Mouse (Mus musculus): ENCODE results near the gene Dpf1. TPM values are rescaled to one million over a fixed set of nuclear protein-coding genes. Genes with fewer than 3 reads are reported as not detected.

The Dpf1 gene
- total and polyA plus RNA-seq, 3 experiments = 1.5 to 3.3 (median 3.1) TPM

DNA sequence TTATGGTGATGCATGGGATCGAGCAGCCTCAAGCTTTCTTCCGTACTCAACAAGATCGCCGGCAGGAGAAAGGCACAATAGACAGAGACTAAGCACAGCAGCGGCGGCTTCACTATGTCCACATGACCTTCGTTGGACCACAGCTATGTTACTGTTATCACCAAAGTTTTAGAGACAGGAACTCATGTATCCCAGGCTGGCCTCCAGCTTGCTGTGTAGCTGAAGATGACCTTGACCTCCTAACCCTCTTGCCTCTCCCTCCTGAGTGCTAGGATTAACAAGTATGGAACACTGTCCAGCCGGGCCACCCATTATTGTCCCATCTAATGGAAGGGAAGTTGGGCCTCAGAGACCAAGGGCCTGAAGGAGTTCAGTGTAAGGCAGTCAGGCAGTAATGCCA is 37.1 kb downstream of the Dpf1 start:
- DNase-seq = no peak

DNA sequence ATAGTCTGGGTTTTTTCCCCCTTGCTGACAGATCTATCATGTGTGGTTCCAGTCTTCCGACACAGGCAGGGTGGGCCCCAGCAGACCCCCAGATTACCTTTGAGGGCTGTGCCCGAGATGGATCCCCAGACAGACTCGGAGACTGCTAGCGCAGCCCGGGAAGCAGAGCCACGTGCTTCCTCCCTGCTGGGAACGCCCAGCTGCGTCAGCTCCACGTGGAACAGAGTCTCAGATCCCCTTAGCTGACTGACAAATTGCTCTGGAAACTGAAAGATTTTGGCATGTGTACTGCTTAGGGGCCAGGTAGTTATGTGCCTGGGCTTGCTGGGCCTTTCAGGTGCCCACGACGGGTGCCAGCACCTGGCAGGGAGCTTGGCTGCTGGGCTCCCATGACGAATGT is 38.0 kb downstream of the Dpf1 start:
- no peak for DNase-seq

- no peak for DNase-seq
Measured at GRCm38 (mm10) chr7:29342489-29343092, 38.8 kb downstream of the Dpf1 start.

- no peak for DNase-seq
Measured at GRCm38 (mm10) chr7:29343746-29344145, 40.0 kb downstream of the Dpf1 start.

DNA sequence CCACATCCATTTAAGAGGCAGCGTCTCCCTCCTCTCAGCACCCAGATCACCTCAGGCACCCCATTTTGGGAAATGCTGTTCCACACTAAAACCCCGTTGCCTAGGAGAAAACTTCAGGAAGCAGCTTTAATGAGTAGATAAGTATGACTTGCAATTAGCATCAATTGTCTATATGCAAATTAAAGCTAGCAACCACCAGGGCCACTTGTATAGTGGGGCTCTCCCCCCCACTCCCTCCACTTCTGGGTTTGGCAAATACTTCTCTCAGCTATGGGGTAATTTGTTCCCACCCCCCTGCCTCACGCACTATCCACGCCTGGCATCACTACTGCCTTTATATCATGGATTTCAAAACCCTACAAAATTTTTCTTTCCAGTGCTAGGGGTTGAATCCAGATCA is 41.8 kb downstream of the Dpf1 start:
- no peak for DNase-seq

- no peak for DNase-seq
Measured at GRCm38 (mm10) chr7:29346212-29346611, 42.5 kb downstream of the Dpf1 start.

DNA sequence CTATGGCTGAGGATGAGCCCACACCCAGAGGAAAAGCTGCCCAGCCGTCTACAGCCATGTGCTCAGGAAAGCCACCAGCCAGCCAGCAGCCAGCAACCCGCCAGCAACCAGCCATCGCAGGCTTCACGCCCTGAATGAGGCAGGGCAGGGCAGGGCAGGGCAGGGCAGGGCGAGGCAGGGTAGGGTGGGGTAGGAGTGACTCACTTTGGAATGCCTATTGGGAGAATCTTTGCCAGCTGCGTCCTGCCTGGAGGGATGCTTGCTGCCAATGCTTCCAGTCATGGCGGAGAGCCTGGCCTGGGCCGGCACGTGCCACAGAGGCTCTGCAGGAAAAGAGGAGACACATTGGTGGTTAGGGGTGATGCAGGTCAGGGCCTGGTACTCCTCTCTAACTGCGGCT is 46.7 kb downstream of the Dpf1 start:
- peak; percentile 38 for DNase-seq

DNA sequence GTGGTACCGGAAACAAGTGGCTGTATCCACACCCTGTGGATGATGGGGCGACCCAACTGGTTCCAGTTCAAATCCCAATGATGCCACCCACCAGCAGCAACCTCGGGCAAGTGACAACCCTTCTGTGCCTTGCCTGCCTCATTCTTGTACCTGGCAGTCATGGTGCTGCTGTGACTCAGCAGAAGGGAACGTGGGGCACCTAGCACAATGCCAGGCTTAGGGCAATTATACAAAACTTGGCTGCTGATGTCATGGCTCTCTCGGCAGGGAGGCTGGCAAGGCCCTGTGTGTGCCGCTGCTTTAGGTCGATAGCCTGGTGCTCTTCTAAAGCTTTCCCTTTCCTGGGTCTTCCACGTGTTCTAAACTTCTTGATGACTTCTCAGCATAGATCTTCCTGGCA is 48.5 kb downstream of the Dpf1 start:
- DNase-seq = no peak

DNA sequence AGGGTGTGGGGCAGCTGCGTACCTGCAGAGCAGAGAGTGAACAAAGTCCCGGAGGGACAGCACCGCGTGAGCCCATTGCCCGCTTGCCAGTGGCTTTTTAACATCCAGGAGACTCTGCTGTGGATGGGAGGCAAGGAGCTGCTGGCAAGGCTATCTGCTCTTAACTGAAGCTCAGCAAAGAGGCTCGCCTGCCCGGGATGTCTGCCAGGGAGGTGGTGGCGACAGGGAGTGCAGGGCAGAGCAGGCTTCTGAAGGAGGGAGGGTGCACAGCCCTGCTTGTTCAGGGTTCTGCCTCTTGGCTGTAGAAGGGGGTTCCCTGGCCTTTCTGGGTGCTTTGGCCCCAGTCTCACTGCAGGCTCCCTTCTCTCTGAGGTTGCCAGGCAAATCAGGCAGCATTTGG is 50.4 kb downstream of the Dpf1 start:
- peak; percentile 88 for DNase-seq

DNA sequence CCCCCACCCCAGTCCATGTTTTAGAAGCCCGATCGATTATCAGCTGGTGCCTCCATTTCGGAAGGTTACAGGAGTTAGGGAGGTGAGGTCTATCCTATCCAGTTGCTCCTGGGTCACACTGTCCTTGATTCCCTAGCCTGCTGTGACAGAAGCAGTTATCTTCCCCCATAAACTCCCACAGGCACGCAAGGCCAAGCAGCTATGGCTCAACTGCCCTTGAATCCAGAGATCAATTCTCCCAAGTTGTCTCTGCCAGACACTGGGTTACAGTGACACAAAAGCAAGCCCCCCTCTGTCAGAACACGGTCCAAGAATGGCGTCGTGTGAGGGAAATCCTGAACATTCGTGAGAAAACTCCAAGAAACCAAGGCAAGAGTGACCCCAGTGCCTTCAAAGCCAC is 51.7 kb downstream of the Dpf1 start:
- DNase-seq = peak; percentile 77

DNA sequence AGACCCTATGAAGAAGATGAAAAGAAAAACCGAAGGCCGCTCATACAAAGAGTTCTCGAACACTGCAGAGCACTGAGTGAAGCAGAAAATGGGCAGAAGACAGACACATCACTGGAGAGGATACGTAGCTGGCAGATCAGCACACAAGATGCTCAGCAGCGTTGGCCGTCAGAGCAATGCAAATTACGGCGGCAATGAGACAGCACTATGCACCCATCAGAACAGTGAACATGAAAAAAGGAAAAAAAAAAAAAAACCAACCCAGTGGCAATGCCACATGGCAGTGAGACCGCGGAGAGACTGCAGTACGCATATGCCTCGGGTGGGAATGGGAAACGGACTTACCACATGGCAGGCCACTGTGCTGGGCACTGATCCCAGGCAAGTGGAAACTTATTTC is 57.7 kb downstream of the Dpf1 start:
- DNase-seq = no peak

- peak; percentile 83 for DNase-seq
Measured at GRCm38 (mm10) chr7:29364052-29364451, 60.3 kb downstream of the Dpf1 start.

- DNase-seq = no peak
Measured at GRCm38 (mm10) chr7:29367166-29368003, 63.6 kb downstream of the Dpf1 start.

Other genes with a start within 250 kb of the Dpf1 start
- gene Ryr1, start 178.8 kb upstream of the Dpf1 start, total RNA-seq (2021) = under 1 TPM; 0.12 to 0.14 TPM
- 0.10 TPM in 1 of 2 replicates, not detected in the other for gene Ryr1, start 178.8 kb upstream of the Dpf1 start, polyA plus RNA-seq (2012; rRNA removed)
- 1 to 10 TPM; 1.2 to 1.5 TPM for gene Rasgrp4, start 169.1 kb upstream of the Dpf1 start, total RNA-seq (2021)
- gene Rasgrp4, start 169.1 kb upstream of the Dpf1 start, polyA plus RNA-seq (2012; rRNA removed) = 3.2 and 3.9 TPM in 2 replicates
- gene Fam98c, start 147.7 kb upstream of the Dpf1 start, total RNA-seq (2021) = 10 to 100 TPM in 1 of 2 experiments, 1 to 10 TPM in 1; 9.7 to 12.1 TPM
- gene Fam98c, start 147.7 kb upstream of the Dpf1 start, polyA plus RNA-seq (2012; rRNA removed) = 35.2 and 43.4 TPM in 2 replicates
- 1 to 10 TPM; 1.1 to 1.7 TPM for gene Ggn, start 133.7 kb upstream of the Dpf1 start, total RNA-seq (2021)
- gene Ggn, start 133.7 kb upstream of the Dpf1 start, polyA plus RNA-seq (2012; rRNA removed) = 3.0 and 3.8 TPM in 2 replicates
- 1 to 10 TPM; 5.2 to 7.4 TPM for gene Spred3, start 133.5 kb upstream of the Dpf1 start, total RNA-seq (2021)
- gene Spred3, start 133.5 kb upstream of the Dpf1 start, polyA plus RNA-seq (2012; rRNA removed) = 14.4 and 18.0 TPM in 2 replicates
- 100 to 1,000 TPM; 194 to 223 TPM for gene Psmd8, start 123.2 kb upstream of the Dpf1 start, total RNA-seq (2021)
- 102 and 114 TPM in 2 replicates for gene Psmd8, start 123.2 kb upstream of the Dpf1 start, polyA plus RNA-seq (2012; rRNA removed)
- gene Catsperg1, start 89.9 kb upstream of the Dpf1 start, total RNA-seq (2021) = under 1 TPM; 0.52 to 0.73 TPM
- gene Catsperg1, start 89.9 kb upstream of the Dpf1 start, polyA plus RNA-seq (2012; rRNA removed) = 0.84 and 1.2 TPM in 2 replicates
- gene Kcnk6, start 71.4 kb upstream of the Dpf1 start, total RNA-seq (2021) = 1 to 10 TPM; 1.5 to 1.7 TPM
- gene Kcnk6, start 71.4 kb upstream of the Dpf1 start, polyA plus RNA-seq (2012; rRNA removed) = 12.2 and 13.5 TPM in 2 replicates
- 10 to 100 TPM; 55.2 to 64.5 TPM for gene Yif1b, start 65.6 kb upstream of the Dpf1 start, total RNA-seq (2021)
- 162 and 191 TPM in 2 replicates for gene Yif1b, start 65.6 kb upstream of the Dpf1 start, polyA plus RNA-seq (2012; rRNA removed)
- gene 2200002D01Rik, start 55.5 kb upstream of the Dpf1 start, total RNA-seq (2021) = 1 to 10 TPM; 2.3 to 4.2 TPM
- 2.5 TPM in 2 replicates for gene 2200002D01Rik, start 55.5 kb upstream of the Dpf1 start, polyA plus RNA-seq (2012; rRNA removed)
- gene Spint2, start 22.0 kb upstream of the Dpf1 start, total RNA-seq (2021) = 10 to 100 TPM; 44.3 to 53.9 TPM
- 61.1 and 90.2 TPM in 2 replicates for gene Spint2, start 22.0 kb upstream of the Dpf1 start, polyA plus RNA-seq (2012; rRNA removed)
- 1 to 10 TPM; 5.5 to 9.8 TPM for gene Ppp1r14a, start 14.6 kb upstream of the Dpf1 start, total RNA-seq (2021)
- 9.2 and 12.1 TPM in 2 replicates for gene Ppp1r14a, start 14.6 kb upstream of the Dpf1 start, polyA plus RNA-seq (2012; rRNA removed)
- 10 to 100 TPM; 27.1 to 57.8 TPM for gene Sipa1l3, start 214.7 kb downstream of the Dpf1 start, total RNA-seq (2021)
- 69.8 and 77.7 TPM in 2 replicates for gene Sipa1l3, start 214.7 kb downstream of the Dpf1 start, polyA plus RNA-seq (2012; rRNA removed)